Mouse (Mus musculus): Measurements from ENCODE around the gene Ptprm.

GRCm38 (mm10) chr17:67296604-67297595, 57.4 kb downstream of the Ptprm start:
- TF ChIP-seq CTCF (IDR thresholded peaks at IDR 0.05; ENCODE audit: control insufficient read depth, insufficient read depth, insufficient replicate concordance, low read depth, low read length) (no peak), POLR2A (IDR thresholded peaks at IDR 0.05; ENCODE audit: control insufficient read depth, low read depth, low read length) (no peak)
